ENCODE assay signal across 25 mouse cellular contexts in genomic region chr17:34559116-34559515, GRCm38 (mm10). TPM values are rescaled to one million over a fixed set of nuclear protein-coding genes. Genes with fewer than 3 reads are reported as not detected.
"Had no signal": no experiment of that assay in that cellular context is flagged by ENCODE, and none has a peak within 500 bp of the region (broad histone marks: within the 10 kb centered on the region; RNA-seq: fewer than 3 reads in every experiment).

No protein-coding gene starts in this region.

- H3K4me3 ChIP-seq: left cerebral cortex, adult 2 months; liver, embryonic 13.5 days; megakaryocyte, embryonic 14.5 days; midbrain, embryonic 10.5 days; midbrain, embryonic 13.5 days had no signal

- ATAC-seq: midbrain, embryonic 13.5 days; midbrain, embryonic 16.5 days had no signal

- H3K9ac ChIP-seq: liver, embryonic 13.5 days; lung, embryonic 14.5 days; midbrain, embryonic 13.5 days had no signal

- DNase-seq: kidney, adult 18-20 months; kidney, postnatal 25 days; layer of hippocampus, postnatal 36 days; liver, embryonic 13.5 days; lung, embryonic 14.5 days; thymus, adult 18-20 months; thymus, postnatal 36 days had no signal

- H3K27me3 ChIP-seq: midbrain, embryonic 13.5 days had no signal

- H3K9me3 ChIP-seq: liver, embryonic 13.5 days; megakaryocyte, embryonic 14.5 days; midbrain, embryonic 10.5 days; midbrain, embryonic 13.5 days had no signal

- H3K27ac ChIP-seq: kidney, postnatal 0 days; left cerebral cortex, adult 2 months; liver, embryonic 13.5 days; midbrain, embryonic 10.5 days; midbrain, embryonic 13.5 days had no signal

- H3K4me2 ChIP-seq: liver, embryonic 13.5 days; lung, embryonic 14.5 days; midbrain, embryonic 13.5 days had no signal

- H3K36me3 ChIP-seq: liver, embryonic 13.5 days; midbrain, embryonic 10.5 days; midbrain, embryonic 13.5 days had no signal

RNA-seq across cellular contexts. Expression of gene Btnl6, which starts 42.0 kb away (rescaled TPM):
- total RNA-seq: layer of hippocampus, adult 8-10 months; layer of hippocampus, postnatal 10 days; layer of hippocampus, postnatal 36 days; left cerebral cortex, adult 2 months; left cerebral cortex, postnatal 10 days; left cerebral cortex, postnatal 36 days; liver, adult 2 months had no signal
- polyA plus RNA-seq: kidney, embryonic 14.5 days; kidney, postnatal 0 days; limb, embryonic 11.5 days; limb, embryonic 14.5 days; liver, adult 2 months; liver, embryonic 13.5 days; lung, embryonic 14.5 days; midbrain, embryonic 10.5 days; midbrain, embryonic 13.5 days; midbrain, embryonic 16.5 days; neural tube, embryonic 11.5 days; neural tube, embryonic 14.5 days; testis, adult 2 months; urinary bladder, adult 2 months had no signal
